In genomic region chr4:65296356-65296967, GRCm38 (mm10) we compare ENCODE assay signal across 15 mouse cellular contexts.
DNase-seq lines count a peak whose midpoint lies in the region; ATAC-seq and TF ChIP-seq lines count a peak whose summit lies in the region.
"Had no signal": no experiment of that assay in that cellular context is flagged by ENCODE, and none has a peak within 500 bp of the region (broad histone marks: within the 10 kb centered on the region; RNA-seq: fewer than 3 reads in every experiment).

No protein-coding gene starts in this region.

- ATAC-seq in forebrain, embryonic 11.5 days (replicated peaks; ENCODE audit: low FRiP score) = peak; percentile 4; the same call in 1 of the 2 replicates
- ATAC-seq in forebrain, embryonic 16.5 days = no peak
- peak; percentile 57 for ATAC-seq in midbrain, postnatal 0 days (ENCODE audit: low FRiP score)
- ATAC-seq: intestine, embryonic 15.5 days; liver, embryonic 12.5 days; Patski had no signal

- H3K4me2 ChIP-seq in forebrain, embryonic 11.5 days (ENCODE audit: low read depth, low read length, severe bottlenecking) = no peak overlapping the region
- H3K4me2 ChIP-seq in forebrain, embryonic 16.5 days (ENCODE audit: low read length) = no peak overlapping the region
- no peak overlapping the region for H3K4me2 ChIP-seq in midbrain, postnatal 0 days (ENCODE audit: low read depth, low read length, poor library complexity, severe bottlenecking)
- H3K4me2 ChIP-seq: intestine, embryonic 15.5 days; liver, embryonic 12.5 days had no signal

- no peak overlapping the region for H3K9ac ChIP-seq in forebrain, embryonic 11.5 days (ENCODE audit: low read length)
- no peak overlapping the region for H3K9ac ChIP-seq in forebrain, embryonic 16.5 days (replicated peaks; ENCODE audit: low read depth, low read length)
- no peak overlapping the region for H3K9ac ChIP-seq in midbrain, postnatal 0 days (replicated peaks; ENCODE audit: low read length, poor library complexity, severe bottlenecking)
- H3K9ac ChIP-seq: intestine, embryonic 15.5 days; liver, embryonic 12.5 days had no signal

- H3K27me3 ChIP-seq in forebrain, embryonic 11.5 days (ENCODE audit: control insufficient read depth, insufficient read depth, low read length) = 0 out of 2 replicates have a peak, but pooled peaks cover 2% of the 10 kb centered on the region
- H3K27me3 ChIP-seq in forebrain, embryonic 16.5 days (replicated peaks; ENCODE audit: control insufficient read depth, insufficient read depth, low read length) = no peaks in the 10 kb centered on the region
- peaks cover 43% of the 10 kb centered on the region for H3K27me3 ChIP-seq in embryonic facial prominence, embryonic 10.5 days (replicated peaks; ENCODE audit: low read depth, poor library complexity, severe bottlenecking)
- no peaks in the 10 kb centered on the region; the same call in 1 of the 2 replicates for H3K27me3 ChIP-seq in midbrain, postnatal 0 days (ENCODE audit: insufficient read depth, low read length)
- H3K27me3 ChIP-seq: intestine, embryonic 15.5 days; liver, embryonic 12.5 days; Patski had no signal

- WGBS in forebrain, embryonic 11.5 days = 22% methylated on average over 7 of the region's 7 CpGs
- 9% methylated on average over 7 of the region's 7 CpGs for WGBS in forebrain, embryonic 16.5 days
- WGBS in embryonic facial prominence, embryonic 10.5 days = 59% methylated on average over 7 of the region's 7 CpGs
- 18% methylated on average over 7 of the region's 7 CpGs for WGBS in midbrain, postnatal 0 days

- no peaks in the 10 kb centered on the region for H3K36me3 ChIP-seq in forebrain, embryonic 11.5 days (ENCODE audit: control insufficient read depth, insufficient read depth, low read length)
- no peaks in the 10 kb centered on the region for H3K36me3 ChIP-seq in forebrain, embryonic 16.5 days (ENCODE audit: control insufficient read depth, insufficient read depth)
- no peaks in the 10 kb centered on the region for H3K36me3 ChIP-seq in embryonic facial prominence, embryonic 10.5 days (replicated peaks)
- H3K36me3 ChIP-seq in midbrain, postnatal 0 days (ENCODE audit: insufficient read depth, low read length) = no peaks in the 10 kb centered on the region
- H3K36me3 ChIP-seq: intestine, embryonic 15.5 days; liver, embryonic 12.5 days had no signal

- DNase-seq in forebrain, embryonic 11.5 days (ENCODE audit: low spot score) = no peak
- DNase-seq in right cerebral cortex, postnatal 10 days (ENCODE audit: low spot score in 2 of 2) = peak; percentile 35
- DNase-seq in right cerebral cortex, adult 2 months (ENCODE audit: low spot score in 2 of 2) = no peak
- DNase-seq in embryonic facial prominence, embryonic 10.5 days (ENCODE audit: low spot score) = no peak
- no peak for DNase-seq in midbrain, postnatal 0 days (ENCODE audit: low spot score)
- DNase-seq in layer of hippocampus, adult 9-10 months (ENCODE audit: low spot score) = no peak
- DNase-seq in layer of hippocampus, adult 18-20 months (ENCODE audit: low spot score in 2 of 2) = no peak
- DNase-seq: heart, postnatal 36 days; layer of hippocampus, adult 9-11 months; thymus, postnatal 4 days had no signal

- TF ChIP-seq CTCF in midbrain, postnatal 0 days (IDR thresholded peaks at IDR 0.05) = no peak

- no peaks in the 10 kb centered on the region for H3K9me3 ChIP-seq in forebrain, embryonic 11.5 days (ENCODE audit: control insufficient read depth, low read length)
- no peaks in the 10 kb centered on the region for H3K9me3 ChIP-seq in forebrain, embryonic 16.5 days (ENCODE audit: control insufficient read depth, low read length)
- no peaks in the 10 kb centered on the region for H3K9me3 ChIP-seq in embryonic facial prominence, embryonic 10.5 days
- no peaks in the 10 kb centered on the region for H3K9me3 ChIP-seq in midbrain, postnatal 0 days (ENCODE audit: low read length)
- H3K9me3 ChIP-seq: intestine, embryonic 15.5 days; liver, embryonic 12.5 days had no signal

- H3K27ac ChIP-seq in forebrain, embryonic 11.5 days (ENCODE audit: low read depth, low read length) = peak overlapping the region; percentile 88
- H3K27ac ChIP-seq in forebrain, embryonic 16.5 days (ENCODE audit: low read length) = no peak overlapping the region
- peak overlapping the region; percentile 52 for H3K27ac ChIP-seq in embryonic facial prominence, embryonic 10.5 days (replicated peaks)
- H3K27ac ChIP-seq in midbrain, postnatal 0 days (ENCODE audit: low read depth, low read length) = no peak overlapping the region
- H3K27ac ChIP-seq: intestine, embryonic 15.5 days; liver, embryonic 12.5 days; macrophage had no signal

- H3K4me1 ChIP-seq in forebrain, embryonic 11.5 days (replicated peaks; ENCODE audit: control insufficient read depth, insufficient read depth, low read length) = peaks cover 8% of the 10 kb centered on the region; the same call in 1 of the 2 replicates
- H3K4me1 ChIP-seq in forebrain, embryonic 16.5 days (replicated peaks; ENCODE audit: control insufficient read depth, insufficient read depth, low read length) = no peaks in the 10 kb centered on the region
- H3K4me1 ChIP-seq in embryonic facial prominence, embryonic 10.5 days = peaks cover 25% of the 10 kb centered on the region
- H3K4me1 ChIP-seq in midbrain, postnatal 0 days (ENCODE audit: insufficient read depth, low read length) = no peaks in the 10 kb centered on the region
- H3K4me1 ChIP-seq: intestine, embryonic 15.5 days had no signal

- no peak overlapping the region for H3K4me3 ChIP-seq in forebrain, embryonic 11.5 days (ENCODE audit: low read depth, low read length)
- no peak overlapping the region for H3K4me3 ChIP-seq in forebrain, embryonic 16.5 days (replicated peaks; ENCODE audit: low read length)
- H3K4me3 ChIP-seq in embryonic facial prominence, embryonic 10.5 days = no peak overlapping the region
- no peak overlapping the region for H3K4me3 ChIP-seq in midbrain, postnatal 0 days (ENCODE audit: low read depth, low read length)
- H3K4me3 ChIP-seq: intestine, embryonic 15.5 days; liver, embryonic 12.5 days had no signal

Comparison
In these comparisons a context has a peak if more than half of its experiments do, and no peak if none do; other contexts are left out.
1. DNase-seq: peak in right cerebral cortex, postnatal 10 days (2 of 2); none in forebrain, embryonic 11.5 days (single experiment), right cerebral cortex, adult 2 months (0 of 2), embryonic facial prominence, embryonic 10.5 days (single experiment), midbrain, postnatal 0 days (single experiment), layer of hippocampus, adult 9-10 months (single experiment) and layer of hippocampus, adult 18-20 months (0 of 2).
2. H3K27ac ChIP-seq: peak in forebrain, embryonic 11.5 days (single experiment) and embryonic facial prominence, embryonic 10.5 days (single experiment); none in forebrain, embryonic 16.5 days (single experiment) and midbrain, postnatal 0 days (single experiment).